In the genomic region with DNA sequence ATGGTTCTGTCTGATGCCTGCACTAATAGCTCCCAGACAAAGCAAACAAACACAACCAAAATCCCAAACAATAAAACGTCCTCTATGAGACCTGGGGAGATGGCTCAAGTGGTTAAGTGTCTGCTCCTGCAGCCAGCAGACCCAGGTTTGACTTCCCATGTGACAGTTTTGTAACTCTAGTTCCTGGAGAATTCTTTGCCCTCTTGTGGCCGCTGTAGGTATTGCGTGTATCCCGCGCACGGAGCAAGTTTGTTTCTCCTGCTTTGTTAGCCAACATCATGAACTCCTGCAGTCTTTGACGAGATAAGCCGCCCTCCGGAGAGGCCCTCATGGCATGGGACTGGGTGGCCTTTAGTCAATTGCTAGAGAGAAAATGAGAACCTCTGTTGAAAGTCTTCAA, we compare ENCODE assay signal across 8 mouse cellular contexts. TPM values are rescaled to one million over a fixed set of nuclear protein-coding genes. Genes with fewer than 3 reads are reported as not detected.
DNase-seq lines count a peak whose midpoint lies in the region; ATAC-seq and TF ChIP-seq lines count a peak whose summit lies in the region.

No protein-coding gene starts in this region.

- no peaks in the 10 kb centered on the region for H3K9me3 ChIP-seq in hindbrain, embryonic 10.5 days
- no peaks in the 10 kb centered on the region for H3K9me3 ChIP-seq in hindbrain, embryonic 13.5 days
- no peaks in the 10 kb centered on the region; the same call in 1 of the 2 replicates for H3K9me3 ChIP-seq in E14TG2a.4 (ENCODE audit: low read length)

- H3K4me3 ChIP-seq in hindbrain, embryonic 10.5 days: no peak overlapping the region
- no peak overlapping the region for H3K4me3 ChIP-seq in hindbrain, embryonic 13.5 days
- H3K4me3 ChIP-seq in E14TG2a.4 (replicated peaks; ENCODE audit: low read length): no peak overlapping the region

- ATAC-seq in hindbrain, embryonic 13.5 days (ENCODE audit: low FRiP score): no peak

- H3K27me3 ChIP-seq in hindbrain, embryonic 10.5 days (ENCODE audit: insufficient read depth, poor library complexity, severe bottlenecking): 0 out of 2 replicates have a peak, but pooled peaks cover 2% of the 10 kb centered on the region
- H3K27me3 ChIP-seq in hindbrain, embryonic 13.5 days: 0 out of 2 replicates have a peak, but pooled peaks cover 3% of the 10 kb centered on the region
- peaks cover 15% of the 10 kb centered on the region for H3K27me3 ChIP-seq in E14TG2a.4 (ENCODE audit: insufficient read depth, low read length)

- 5% methylated on average over 9 of the region's 9 CpGs for WGBS in hindbrain, embryonic 10.5 days
- 3% methylated on average over 9 of the region's 9 CpGs for WGBS in hindbrain, embryonic 13.5 days

- H3K27ac ChIP-seq in hindbrain, embryonic 10.5 days: no peak overlapping the region
- H3K27ac ChIP-seq in hindbrain, embryonic 13.5 days: no peak overlapping the region

- DNase-seq in hindbrain, embryonic 10.5 days (ENCODE audit: low spot score): peak; percentile 86
- DNase-seq in cerebellum, adult 8-10 months: peak; percentile 70
- peak; percentile 65 for DNase-seq in gastrocnemius, postnatal 14 days
- peak; percentile 81 to 82 for DNase-seq in layer of hippocampus, postnatal 10 days (ENCODE audit: low spot score in 2 of 2)
- DNase-seq in lung, postnatal 4 days: peak; percentile 57 to 79
- peak; percentile 41 to 53 for DNase-seq in spleen, postnatal 36 days (ENCODE audit: low spot score in 2 of 2)

- H3K36me3 ChIP-seq in hindbrain, embryonic 10.5 days: no peaks in the 10 kb centered on the region
- no peaks in the 10 kb centered on the region for H3K36me3 ChIP-seq in hindbrain, embryonic 13.5 days
- H3K36me3 ChIP-seq in E14TG2a.4 (ENCODE audit: insufficient read depth, low read length): no peaks in the 10 kb centered on the region

- peaks cover 24% of the 10 kb centered on the region for H3K4me1 ChIP-seq in hindbrain, embryonic 10.5 days (replicated peaks)
- peaks cover 13% of the 10 kb centered on the region for H3K4me1 ChIP-seq in hindbrain, embryonic 13.5 days (replicated peaks)
- H3K4me1 ChIP-seq in E14TG2a.4 (replicated peaks; ENCODE audit: low read depth, low read length): peaks cover 25% of the 10 kb centered on the region

- peak; percentile 89 for TF ChIP-seq CTCF in E14TG2a.4 (conservative IDR thresholded peaks at IDR 0.05; ENCODE audit: low read length)

- no peak overlapping the region for H3K9ac ChIP-seq in hindbrain, embryonic 13.5 days

- H3K4me2 ChIP-seq in hindbrain, embryonic 13.5 days: no peak overlapping the region

- intact Hi-C loops in gastrocnemius, postnatal 14 days (cut with DNase I; ENCODE audit: low total_unique reads): loop anchor here (10.0 kb wide), 1 partner anchor 623 kb away; no protein-coding TSS in a partner anchor

RNA-seq across cellular contexts. Expression of gene Rpl14, which starts 20.2 kb away (rescaled TPM):
- 673 and 781 TPM in 2 replicates for polyA plus RNA-seq in hindbrain, embryonic 10.5 days (2016; fragmentation: Nextera tagmentation; extraction: Ambion mirVana)
- polyA plus RNA-seq in hindbrain, embryonic 13.5 days (2015; fragmentation: Nextera tagmentation; extraction: Ambion mirVana): 481 and 484 TPM in 2 replicates
- total RNA-seq in gastrocnemius, postnatal 14 days (2021): 100 to 1,000 TPM; 386 to 432 TPM
- total RNA-seq in layer of hippocampus, postnatal 10 days (2021): 100 to 1,000 TPM; 340 to 352 TPM

RNA-seq across cellular contexts. Expression of gene Entpd3, which starts 51.9 kb away (rescaled TPM):
- polyA plus RNA-seq in hindbrain, embryonic 10.5 days (2016; fragmentation: Nextera tagmentation; extraction: Ambion mirVana): 0.25 and 0.41 TPM in 2 replicates
- 1.2 and 1.6 TPM in 2 replicates for polyA plus RNA-seq in hindbrain, embryonic 13.5 days (2015; fragmentation: Nextera tagmentation; extraction: Ambion mirVana)
- total RNA-seq in gastrocnemius, postnatal 14 days (2021): not detected
- 1 to 10 TPM; 3.9 to 4.1 TPM for total RNA-seq in layer of hippocampus, postnatal 10 days (2021)

Comparison
In these comparisons a context has a peak if more than half of its experiments do, and no peak if none do; other contexts are left out.
1. RNA of gene Entpd3, which starts 51.9 kb away (total RNA-seq): 3.9 to 4.1 TPM in layer of hippocampus, postnatal 10 days; not detected in gastrocnemius, postnatal 14 days; every median in the first group is over 4 times any median in the second.
2. Peak in every context shown above with its lines, with median percentiles within 50 percentile points of each other: DNase-seq.